Mouse (Mus musculus): ENCODE results near the gene Plekhm1.

- TF ChIP-seq CHD2 (IDR thresholded peaks at IDR 0.05; ENCODE audit: low read length) (no peak), CTCF (IDR thresholded peaks at IDR 0.05 in 2 of 3, conservative IDR thresholded peaks at IDR 0.05 in 1 of 3; ENCODE audit: control insufficient read depth in 1 of 3, insufficient read depth in 1 of 3, low read depth in 2 of 3, low read length in 3 of 3, poor library complexity in 1 of 3, severe bottlenecking in 1 of 3) (no peak), TAL1 (IDR thresholded peaks at IDR 0.05; ENCODE audit: low read length) (no peak), USF1 (IDR thresholded peaks at IDR 0.05; ENCODE audit: low read depth, low read length) (no peak), EP300 (IDR thresholded peaks at IDR 0.05; ENCODE audit: low read depth in 1 of 2, low read length in 2 of 2) (no peak), UBTF (IDR thresholded peaks at IDR 0.05; ENCODE audit: borderline replicate concordance, insufficient read depth, low read depth, low read length) (no peak), MAFK (IDR thresholded peaks at IDR 0.05; ENCODE audit: borderline replicate concordance, low read depth, low read length) (no peak), BHLHE40 (IDR thresholded peaks at IDR 0.05; ENCODE audit: borderline replicate concordance, low read depth, low read length) (no peak), GATA1 (IDR thresholded peaks at IDR 0.05; ENCODE audit: low read depth, low read length) (no peak), USF2 (IDR thresholded peaks at IDR 0.05; ENCODE audit: borderline replicate concordance in 1 of 2, insufficient read depth in 1 of 2, low read depth in 1 of 2, low read length in 2 of 2) (no peak), SMC3 (IDR thresholded peaks at IDR 0.05; ENCODE audit: low read depth, low read length) (no peak), POLR2AphosphoS2 (IDR thresholded peaks at IDR 0.05; ENCODE audit: low read length) (no peak), ZC3H11A (IDR thresholded peaks at IDR 0.05; ENCODE audit: low read depth, low read length) (no peak), ELF1 (IDR thresholded peaks at IDR 0.05; ENCODE audit: low read depth, low read length) (no peak)
These were observed 73.8 kb downstream of the Plekhm1 start for GRCm38 (mm10) chr11:103338671-103339070.

Measured in MEL (cell line).